Mouse (Mus musculus) cerebral cortex, adult 2 months (tissue): Measurements from ENCODE around the gene Plcd3.

Source experiments
- WGBS: fragments of 180-500 bp; shearing (Covaris S2); methylation state at CpG from one replicate; pipeline ENCODE4 v1.1.7; 2018; 5-methylcytosine and 5-hydroxymethylcytosine counted together

The Plcd3 gene

DNA sequence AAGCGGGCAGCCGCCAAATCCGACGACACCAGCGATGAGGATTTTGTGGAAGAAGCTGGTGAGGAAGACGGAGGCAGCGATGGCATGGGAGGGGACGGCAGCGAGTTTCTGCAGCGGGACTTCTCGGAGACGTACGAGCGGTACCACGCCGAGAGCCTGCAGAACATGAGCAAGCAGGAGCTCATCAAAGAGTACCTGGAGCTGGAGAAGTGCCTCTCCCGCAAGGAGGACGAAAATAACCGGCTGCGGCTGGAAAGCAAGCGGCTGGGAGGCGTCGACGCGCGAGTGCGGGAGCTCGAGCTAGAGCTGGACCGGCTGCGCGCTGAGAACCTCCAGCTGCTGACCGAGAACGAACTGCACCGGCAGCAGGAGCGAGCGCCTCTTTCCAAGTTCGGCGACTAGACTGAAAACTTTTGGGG is 16.1 kb upstream of the Plcd3 start:
- WGBS = under 1% methylated on average over 38 of the region's 38 CpGs

- WGBS = under 1% methylated on average over 35 of the region's 35 CpGs
These were observed 15.6 kb upstream of the Plcd3 start for GRCm38 (mm10) chr11:103116959-103117590.

- under 1% methylated on average over 53 of the region's 53 CpGs for WGBS
These were observed 14.8 kb upstream of the Plcd3 start, which contains the start of gene Hexim1 for GRCm38 (mm10) chr11:103116008-103116818. TSS of gene Hexim1 (plus strand) at chr11:103116231.

- under 1% methylated on average over 34 of the region's 34 CpGs for WGBS
These were observed 13.9 kb upstream of the Plcd3 start for GRCm38 (mm10) chr11:103115163-103116007.

DNA sequence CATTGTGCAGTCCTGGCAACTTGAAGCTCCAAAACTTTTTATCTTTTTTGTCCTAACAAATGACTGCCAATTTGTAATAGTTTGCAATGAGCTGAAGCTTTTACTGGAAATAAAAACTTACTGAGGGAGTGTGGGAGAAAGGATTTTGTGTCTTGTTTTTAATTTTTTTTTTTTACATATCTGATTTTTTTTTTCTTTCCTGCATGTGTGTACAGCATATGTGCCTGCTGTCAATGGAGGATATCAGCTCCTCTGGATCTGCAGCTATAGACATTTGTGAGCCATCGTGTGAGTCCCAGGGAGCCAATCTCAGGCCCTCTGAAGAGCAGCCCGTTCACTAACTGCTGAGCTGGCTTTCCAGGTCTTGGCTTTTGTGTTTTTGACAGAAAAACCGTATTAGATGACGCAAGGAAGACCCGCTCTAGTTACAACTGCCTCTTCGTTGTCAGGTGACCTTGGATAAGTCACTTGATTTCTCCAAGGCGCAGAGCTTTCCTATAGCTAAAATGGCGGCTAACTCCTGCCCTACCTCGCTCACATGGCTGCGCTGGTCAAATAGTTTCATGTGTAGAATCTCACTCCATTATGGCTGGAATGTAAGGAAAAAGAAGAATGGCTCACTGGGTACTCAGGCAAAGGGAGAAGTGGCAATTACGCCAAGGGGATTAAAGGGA is 12.9 kb upstream of the Plcd3 start:
- WGBS = 82% methylated on average over 11 of the region's 11 CpGs

DNA sequence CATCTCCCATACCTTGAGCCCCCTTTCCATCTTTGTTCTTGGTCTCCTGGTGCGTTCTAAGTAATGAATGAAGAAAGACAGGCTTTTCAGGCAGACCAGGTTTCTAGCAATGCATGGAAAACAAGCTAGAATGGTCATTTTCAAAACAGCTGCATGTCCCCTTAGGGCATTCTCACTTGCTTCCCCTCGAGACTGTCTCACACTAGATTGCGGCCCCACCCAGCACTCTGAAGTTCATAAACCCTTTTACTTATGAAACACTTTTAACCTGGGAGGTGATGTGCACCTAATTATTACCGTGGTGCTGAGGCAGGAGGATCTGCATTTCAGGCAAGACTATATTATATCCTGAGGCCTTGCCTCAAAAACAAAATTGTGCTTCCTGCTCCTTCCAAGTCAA is 12.3 kb upstream of the Plcd3 start:
- WGBS = 81% methylated on average over 4 of the region's 4 CpGs

- 54% methylated on average over 12 of the region's 12 CpGs for WGBS
These were observed 11.5 kb upstream of the Plcd3 start for GRCm38 (mm10) chr11:103113005-103113404.

GRCm38 (mm10) chr11:103112552-103112912 is 11.1 kb upstream of the Plcd3 start:
- 29% methylated on average over 9 of the region's 9 CpGs for WGBS

DNA sequence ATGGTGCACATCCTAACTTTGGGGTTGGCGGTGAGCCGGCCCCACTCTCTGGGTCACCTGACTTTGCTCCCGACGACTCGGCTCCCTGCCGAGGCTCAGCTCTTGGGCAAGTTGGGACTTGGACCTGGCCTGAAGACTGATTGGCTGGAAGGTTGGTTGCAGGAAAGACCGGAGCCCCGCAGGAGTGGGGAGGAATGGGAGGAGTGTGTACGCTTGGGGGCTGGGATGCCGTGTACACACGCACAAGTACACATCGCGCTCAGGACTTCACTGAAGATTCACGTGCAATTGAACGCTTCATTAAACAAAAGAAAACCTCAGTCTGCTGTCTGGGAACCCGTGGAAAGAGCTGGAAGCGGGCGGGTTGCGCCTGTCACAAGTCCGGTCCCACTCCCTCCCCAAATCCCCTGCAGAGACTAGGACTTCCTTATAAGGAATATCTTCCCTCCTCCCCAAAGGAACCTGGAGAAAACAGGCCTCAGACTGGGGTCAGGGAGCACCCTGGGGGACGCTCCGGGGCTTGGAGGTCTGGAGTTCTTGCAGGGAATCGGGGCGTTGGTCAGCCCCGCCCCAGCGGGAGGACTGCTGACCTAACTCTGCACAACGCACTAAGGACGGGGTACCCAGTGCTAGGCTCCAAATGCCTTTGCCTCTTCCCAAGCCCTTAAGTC is 10.6 kb upstream of the Plcd3 start:
- 10% methylated on average over 28 of the region's 28 CpGs for WGBS

DNA sequence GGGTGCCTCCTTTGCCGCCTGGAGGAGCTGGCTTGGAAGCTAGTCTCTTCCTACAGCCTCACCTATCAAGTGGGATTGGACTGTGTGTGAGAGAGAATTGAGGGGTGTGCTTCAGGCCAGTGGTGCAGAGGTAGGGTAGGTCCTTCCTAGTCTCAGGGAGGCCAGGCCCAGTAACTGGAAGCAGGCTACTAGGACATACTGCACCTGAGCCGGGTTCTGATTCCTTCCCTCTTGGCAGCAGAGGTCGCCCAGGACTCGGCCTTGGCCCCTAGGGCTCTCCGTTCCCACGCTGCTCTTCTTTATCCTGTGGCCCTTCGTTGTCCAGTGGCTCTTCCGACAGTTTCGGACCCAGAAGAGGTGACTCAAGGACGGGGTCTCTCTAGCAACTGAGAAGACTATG is 9.8 kb upstream of the Plcd3 start:
- WGBS = 58% methylated on average over 10 of the region's 10 CpGs

GRCm38 (mm10) chr11:103106386-103106785 is 4.9 kb upstream of the Plcd3 start:
- 70% methylated on average over 4 of the region's 4 CpGs for WGBS

DNA sequence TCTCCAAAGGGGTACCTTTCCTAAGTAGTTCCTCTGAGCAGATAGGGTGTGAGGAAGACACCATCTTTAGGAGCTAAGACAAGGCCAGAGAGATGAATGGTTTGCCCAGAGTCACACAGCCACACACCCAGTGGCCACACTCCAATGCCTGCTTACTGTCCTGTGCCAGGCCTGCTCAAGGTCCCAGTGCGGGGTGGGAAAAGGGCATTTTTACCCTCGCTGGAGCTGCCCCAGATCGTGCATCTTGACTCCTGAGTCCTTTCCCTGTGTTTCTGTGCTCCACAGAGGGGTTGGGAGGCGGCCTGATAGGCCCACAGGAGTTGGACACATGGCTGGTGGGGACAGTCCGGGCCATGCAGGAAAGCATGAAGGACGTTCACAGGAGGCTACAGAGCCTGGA is 4.4 kb upstream of the Plcd3 start:
- WGBS = 87% methylated on average over 6 of the region's 6 CpGs

GRCm38 (mm10) chr11:103105180-103105725 is 3.8 kb upstream of the Plcd3 start:
- 64% methylated on average over 14 of the region's 14 CpGs for WGBS

GRCm38 (mm10) chr11:103104469-103104868 is 3.0 kb upstream of the Plcd3 start:
- WGBS = 88% methylated on average over 7 of the region's 7 CpGs

DNA sequence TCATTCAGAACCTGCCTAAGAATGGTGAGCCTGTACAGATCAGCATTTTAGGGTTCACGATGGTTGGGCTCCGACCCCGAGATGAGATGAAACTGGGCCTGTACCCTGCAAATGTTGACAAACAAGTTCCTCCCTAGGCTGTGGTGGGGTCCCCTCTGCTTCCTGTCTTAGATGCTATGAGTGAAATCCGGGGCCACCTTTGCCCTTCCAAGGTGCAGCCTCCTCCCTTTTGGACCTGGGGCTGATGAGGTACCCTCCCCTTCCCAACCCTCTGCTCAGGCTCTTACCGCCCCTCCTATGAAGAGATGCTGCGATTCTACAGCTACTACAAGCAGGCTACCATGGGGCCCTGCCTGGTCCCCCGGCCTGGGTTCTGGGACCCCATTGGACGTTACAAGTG is 2.2 kb upstream of the Plcd3 start:
- WGBS = 62% methylated on average over 8 of the region's 8 CpGs

DNA sequence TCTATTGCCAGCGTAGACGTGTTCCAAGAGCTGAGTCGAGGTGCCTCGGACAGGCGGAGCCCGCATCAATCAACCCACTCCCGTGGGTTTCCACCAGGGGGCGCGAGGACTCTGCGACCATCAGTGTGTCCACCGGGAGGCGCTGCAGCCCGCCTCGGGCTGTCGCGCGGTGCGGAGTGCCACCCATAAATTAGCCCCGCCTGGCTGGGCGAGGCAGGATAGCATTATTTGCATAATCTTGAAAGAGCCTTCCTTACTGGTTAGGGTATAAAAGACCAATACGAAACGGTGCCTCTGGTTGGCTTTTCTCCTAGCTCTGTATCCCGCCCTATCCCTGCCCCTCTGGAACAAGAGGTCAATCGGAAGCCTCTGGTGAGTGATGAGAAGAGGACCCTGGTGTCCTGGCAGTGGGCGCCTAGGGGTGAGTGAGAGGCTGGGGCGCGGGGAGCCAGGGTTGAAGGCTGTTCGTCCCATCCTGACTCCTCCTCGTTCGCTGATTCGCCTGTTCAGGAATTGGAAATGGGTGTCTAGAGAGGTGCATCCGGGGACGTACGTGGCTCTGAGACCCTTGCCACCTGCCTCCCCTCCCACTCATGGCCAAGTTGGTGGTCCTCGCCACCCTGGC is 1.4 kb upstream of the Plcd3 start:
- under 1% methylated on average over 35 of the region's 35 CpGs for WGBS

- WGBS = 1% methylated on average over 30 of the region's 30 CpGs
These were observed 526 bp upstream of the Plcd3 start for GRCm38 (mm10) chr11:103101866-103102501.

DNA sequence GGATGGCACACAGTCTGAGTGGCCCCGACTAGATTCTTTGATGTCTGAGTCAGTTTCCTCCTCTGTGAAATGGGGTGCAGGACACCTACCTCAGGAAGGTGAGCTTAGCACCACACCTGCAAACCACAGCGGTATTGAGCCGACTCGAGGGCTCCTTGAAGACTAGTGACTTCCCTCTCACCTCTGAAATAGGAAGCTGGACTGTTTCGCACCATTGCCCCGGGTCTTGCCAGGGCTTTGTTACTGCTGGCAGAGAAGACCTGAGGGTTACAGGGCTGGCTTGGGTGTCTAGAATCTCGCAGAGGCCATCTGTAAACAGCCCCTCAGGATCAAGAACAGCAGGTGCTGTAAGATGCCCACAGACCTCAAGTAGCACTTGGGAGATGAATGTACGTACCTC is 1.1 kb downstream of the Plcd3 start:
- 76% methylated on average over 8 of the region's 8 CpGs for WGBS

DNA sequence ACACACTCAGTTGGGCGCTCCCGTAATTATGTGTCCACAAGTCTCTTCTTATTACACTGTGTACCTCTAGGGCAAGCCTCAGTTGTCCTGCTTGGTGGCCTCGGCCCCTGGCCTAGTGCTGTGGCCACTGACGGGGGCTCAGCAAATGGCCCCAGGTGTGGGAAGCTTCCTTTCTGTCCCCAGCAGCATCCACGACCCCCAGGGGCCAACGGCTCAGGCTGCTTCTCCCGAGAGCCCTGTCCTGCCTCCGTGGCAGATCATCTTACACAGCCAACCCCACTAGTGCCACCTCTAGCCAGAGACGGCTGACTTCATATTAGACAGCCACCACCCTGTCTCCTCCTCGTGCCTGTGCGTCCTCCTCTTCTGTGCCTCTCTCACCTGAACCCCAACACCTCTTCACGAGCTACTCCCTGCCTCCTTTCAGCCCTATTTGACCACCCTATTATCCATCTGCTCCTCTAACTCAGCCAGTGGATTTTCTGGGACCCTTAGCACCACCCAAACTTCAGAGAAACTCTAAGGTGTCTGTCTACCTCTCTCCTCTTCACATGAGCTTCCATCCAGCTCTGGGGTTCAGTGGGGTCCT is 2.0 kb downstream of the Plcd3 start:
- WGBS = 87% methylated on average over 12 of the region's 12 CpGs
